Mouse (Mus musculus) left cerebral cortex, postnatal 25 days (tissue): ENCODE measurements around the gene Mlxip. TPM values are rescaled to one million over a fixed set of nuclear protein-coding genes. Genes with fewer than 3 reads are reported as not detected.

Experiments
- DNase-seq, 2 experiments: peaks; one replicate each; pipeline ENCODE4 v3.0.0; 2022; ENCODE audit warnings: low spot score in 2 of 2, mixed read lengths in 1 of 2
- intact Hi-C: fragments of 180-260 bp; cut with DNase I; formaldehyde crosslinking; loops from one replicate; pipeline ENCODE4 v1.15.1; 2025
- total RNA-seq, 2 experiments: library from RNA; stranded (reverse); gene quantifications; 2 replicates each; pipeline ENCODE4 v1.2.3; 2021

Gene Mlxip
- total RNA-seq, 2 experiments from 2014 or later, result 16.3 to 18.0 TPM

DNA sequence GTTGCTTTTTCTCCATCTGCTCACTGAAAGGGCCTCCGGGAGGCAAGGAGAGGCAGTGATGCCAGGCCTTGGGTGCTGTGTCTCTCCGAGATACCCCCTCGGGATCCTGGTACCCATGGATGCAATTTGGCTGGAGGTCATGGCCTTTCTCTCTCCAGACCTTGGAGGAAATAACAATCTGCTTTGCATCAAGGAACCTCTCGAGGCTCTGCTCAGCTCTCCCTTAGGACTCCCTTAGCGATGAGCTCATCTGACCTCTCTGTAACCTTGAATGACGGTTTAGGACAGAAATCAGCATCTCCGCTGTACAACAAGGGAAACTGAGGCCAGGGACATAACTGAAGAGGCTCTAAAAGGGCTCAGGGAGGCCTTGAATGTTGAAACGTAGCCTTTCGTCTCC, 15.9 kb upstream of the Mlxip start:
- DNase-seq, result no peak
- intact Hi-C loops, result loop anchor here (5.0 kb wide), 1 partner anchor 124 kb away; no protein-coding TSS in a partner anchor

DNA sequence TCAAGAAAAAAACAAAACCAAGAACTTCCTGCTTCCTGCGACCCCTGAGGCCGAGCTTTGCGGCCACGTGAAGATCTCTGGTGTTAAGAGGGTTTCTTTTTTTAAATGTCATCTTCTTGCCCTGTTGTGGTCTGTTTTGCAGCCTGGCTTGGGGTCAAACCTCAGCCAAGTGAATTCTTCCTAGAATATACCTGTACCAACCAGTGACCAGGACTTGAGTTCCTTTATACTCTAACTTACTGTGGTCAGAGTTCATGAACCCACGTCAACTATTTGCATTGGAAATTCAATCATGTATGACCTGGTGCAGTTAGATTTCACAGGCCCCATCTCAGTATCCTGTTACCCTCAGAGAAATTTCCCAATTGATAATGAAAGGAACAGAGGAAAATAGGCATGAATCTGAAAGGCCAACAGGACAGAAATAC, 15.1 kb upstream of the Mlxip start:
- intact Hi-C loops, result loop anchor here (5.0 kb wide), 1 partner anchor 123 kb away; no protein-coding TSS in a partner anchor
- DNase-seq, result no peak

DNA sequence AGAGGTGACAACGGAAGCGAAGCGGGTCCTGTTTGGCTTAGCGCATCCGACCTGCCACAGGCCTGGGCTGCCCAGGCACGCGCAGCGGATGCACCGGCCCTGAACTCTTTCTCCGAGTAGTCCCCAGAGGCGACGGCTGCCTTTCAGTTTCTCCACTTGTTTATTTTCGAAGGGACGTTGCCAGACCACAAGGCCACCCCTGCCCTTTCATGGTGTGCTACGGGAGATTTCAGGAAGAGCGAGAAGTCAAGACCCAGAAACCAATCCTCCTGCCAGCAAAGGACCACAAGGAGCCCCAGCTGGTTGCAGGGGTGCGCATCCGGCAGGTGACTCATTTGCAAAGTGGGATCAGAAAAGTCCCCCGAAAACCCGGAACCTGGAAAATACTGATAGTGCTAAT, 12.6 kb upstream of the Mlxip start:
- intact Hi-C loops, result no loop called here
- DNase-seq, result no peak

DNA sequence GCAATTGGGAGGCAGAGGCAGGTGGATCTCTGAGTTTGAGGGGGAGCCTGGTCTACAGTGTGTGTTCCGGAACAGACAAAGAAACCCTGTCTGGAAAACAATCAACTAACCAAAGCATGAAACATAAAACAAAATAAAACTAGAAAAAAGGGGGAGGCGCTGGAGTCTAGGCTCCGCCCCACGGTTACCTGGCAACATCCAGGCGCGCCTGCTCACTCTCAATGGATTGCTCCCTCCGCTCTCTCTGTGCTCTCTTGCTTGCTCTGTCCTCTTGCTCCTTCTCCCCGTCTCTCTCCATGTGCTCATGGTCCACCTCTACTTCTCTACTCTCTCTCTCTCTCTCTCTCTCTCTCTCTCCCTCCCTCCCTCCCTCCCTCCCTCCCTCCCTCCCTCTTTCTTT, 11.9 kb upstream of the Mlxip start:
- DNase-seq, result no peak
- intact Hi-C loops, result no loop called here

DNA sequence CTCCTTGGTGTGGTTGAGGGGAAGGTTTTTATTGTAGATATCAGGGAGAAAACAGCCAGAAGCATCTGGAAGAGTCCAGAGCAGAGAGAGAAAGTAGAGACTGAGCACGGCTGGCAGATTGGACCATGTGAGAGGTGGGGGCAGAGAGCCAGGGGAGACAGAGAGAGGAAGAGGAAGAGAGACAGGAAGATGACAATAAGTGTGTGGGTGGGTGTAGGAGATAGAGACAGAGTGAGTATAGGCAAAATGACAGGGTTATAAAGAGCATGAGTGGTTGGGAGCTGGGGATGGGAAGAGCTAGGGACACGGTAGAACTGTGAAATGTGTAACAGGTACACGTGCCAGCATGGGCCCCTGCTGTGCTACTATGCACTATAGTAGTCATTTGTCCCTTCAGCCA, 6.1 kb upstream of the Mlxip start:
- no peak for DNase-seq
- intact Hi-C loops, result no loop called here

DNA sequence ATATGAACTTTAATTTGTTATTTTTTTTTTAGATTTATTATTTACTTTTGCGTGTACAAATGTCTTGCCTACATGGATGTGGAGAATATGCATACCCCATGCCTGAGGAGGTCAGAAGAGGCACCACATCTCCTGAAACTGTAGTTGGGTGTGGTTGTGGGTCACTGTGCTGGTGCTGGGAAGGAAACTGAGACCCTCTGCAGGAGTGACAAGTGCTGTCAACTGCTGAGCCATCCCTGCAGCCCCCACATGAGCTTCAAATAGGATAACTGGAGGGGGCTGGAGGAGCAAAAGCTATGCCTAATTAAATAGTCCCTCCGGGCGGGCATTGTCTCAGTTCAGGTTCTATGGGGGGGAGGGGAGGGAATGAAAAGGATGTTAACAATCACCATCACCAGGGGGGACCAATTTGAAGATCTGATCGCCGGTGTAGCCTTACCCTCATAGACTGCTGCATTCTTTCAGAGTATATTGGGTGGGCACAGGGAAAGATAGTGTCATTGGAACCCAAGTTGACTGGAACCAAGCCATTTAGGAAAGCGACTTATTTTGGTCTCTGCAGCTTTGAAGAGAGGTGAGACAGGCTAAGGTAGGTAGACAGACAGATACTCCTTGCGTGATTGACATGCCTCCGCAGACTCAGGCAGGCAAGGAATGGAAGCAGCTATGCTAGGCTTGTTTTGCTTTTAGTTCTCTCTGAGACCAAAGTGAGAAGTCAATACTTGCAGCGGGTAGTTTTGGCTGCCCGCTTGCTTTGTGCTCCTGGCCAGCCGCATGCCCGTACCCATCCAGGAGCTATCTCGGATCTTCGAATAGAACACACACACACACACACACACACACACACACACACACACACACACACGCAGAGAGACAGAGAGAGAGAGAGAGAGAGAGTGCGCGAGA, 3.8 kb upstream of the Mlxip start:
- intact Hi-C loops, result no loop called here
- DNase-seq, result no peak

DNA sequence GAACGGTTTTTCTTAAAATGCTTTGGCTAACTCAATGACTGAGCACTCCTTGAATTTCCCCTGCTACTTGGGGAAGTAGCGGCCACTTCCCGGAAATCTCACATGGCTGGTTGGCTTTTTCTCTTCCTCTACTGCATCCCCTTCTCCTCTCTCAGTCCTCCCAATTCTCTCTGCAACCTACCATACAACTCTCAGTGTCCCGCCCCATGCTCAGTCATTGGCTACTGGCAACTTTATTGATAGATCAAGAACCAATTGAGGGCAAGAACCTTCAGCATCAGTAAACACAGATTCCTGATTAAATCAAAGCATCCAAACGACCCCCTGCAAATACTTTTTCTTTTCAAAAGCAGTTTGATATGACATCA, 3.2 kb upstream of the Mlxip start:
- peak; percentile 60 to 71 for DNase-seq
- intact Hi-C loops, result no loop called here

DNA sequence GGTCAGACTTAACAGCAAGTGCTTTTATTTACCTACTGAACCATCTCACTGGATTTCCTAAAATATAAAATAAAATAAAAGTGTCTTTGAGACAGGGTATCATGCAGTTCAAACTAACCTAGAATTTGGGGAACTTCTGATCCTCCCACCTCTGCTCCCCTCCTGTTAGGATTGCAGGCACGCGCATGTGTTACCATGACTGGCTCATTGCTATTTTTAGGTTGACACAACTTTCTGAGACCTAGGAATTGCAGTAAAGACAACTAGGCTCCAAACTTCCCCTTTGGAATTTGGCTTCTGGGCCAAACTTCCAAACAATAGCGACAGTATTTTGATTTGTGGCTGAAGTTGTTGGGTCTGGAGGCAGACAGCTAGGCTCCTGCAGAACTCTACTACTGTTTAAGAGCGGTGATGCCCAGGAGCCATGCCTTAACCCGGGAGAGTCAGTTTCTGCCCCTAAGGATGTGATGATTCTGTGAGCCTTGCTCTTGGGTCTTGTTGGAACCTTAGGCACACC, 754 bp upstream of the Mlxip start:
- intact Hi-C loops, result no loop called here
- no peak for DNase-seq

DNA sequence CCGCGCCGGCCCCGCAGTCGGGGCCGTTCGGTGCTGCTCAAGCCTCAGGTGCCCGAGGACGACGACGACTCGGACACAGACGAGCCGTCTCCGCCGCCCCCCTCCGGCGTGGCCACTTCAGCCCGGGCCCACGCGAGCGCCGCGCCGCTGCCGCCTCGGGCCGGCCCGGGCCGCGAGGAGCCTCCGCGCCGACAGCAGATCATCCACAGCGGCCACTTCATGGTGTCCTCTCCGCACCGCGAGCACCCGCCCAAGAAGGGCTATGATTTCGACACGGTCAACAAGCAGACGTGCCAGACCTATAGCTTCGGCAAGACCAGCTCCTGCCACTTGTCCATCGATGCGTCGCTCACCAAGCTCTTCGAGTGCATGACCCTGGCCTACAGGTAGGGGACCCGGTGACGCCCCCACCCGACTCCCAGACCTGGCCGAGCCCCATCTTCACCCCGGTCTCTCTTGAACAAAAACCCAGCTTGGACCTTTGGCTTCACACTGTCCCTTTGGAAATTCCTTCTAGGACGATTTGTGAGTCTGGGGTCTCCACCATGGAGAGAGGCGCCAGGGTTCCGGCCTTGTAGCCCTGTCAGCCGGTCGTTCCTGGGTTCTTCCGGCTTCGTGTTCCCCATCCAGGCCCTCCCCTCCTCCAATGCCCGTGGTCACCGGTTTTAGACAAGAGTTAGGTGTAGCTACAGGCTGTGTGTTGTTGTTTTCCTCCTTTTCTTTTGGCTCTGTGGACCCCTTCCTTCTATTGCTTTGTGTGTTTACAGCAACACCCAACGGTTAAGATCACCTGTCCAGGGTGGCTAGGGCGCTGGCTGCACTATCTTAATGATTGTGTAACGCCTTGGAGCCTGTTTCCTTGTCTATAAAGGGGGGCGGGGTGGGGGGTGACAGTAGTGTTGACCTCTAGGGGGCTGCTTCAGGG, 621 bp downstream of the Mlxip start:
- intact Hi-C loops, result loop anchor here (5.0 kb wide), 1 partner anchor 37 kb away; no protein-coding TSS in a partner anchor

DNA sequence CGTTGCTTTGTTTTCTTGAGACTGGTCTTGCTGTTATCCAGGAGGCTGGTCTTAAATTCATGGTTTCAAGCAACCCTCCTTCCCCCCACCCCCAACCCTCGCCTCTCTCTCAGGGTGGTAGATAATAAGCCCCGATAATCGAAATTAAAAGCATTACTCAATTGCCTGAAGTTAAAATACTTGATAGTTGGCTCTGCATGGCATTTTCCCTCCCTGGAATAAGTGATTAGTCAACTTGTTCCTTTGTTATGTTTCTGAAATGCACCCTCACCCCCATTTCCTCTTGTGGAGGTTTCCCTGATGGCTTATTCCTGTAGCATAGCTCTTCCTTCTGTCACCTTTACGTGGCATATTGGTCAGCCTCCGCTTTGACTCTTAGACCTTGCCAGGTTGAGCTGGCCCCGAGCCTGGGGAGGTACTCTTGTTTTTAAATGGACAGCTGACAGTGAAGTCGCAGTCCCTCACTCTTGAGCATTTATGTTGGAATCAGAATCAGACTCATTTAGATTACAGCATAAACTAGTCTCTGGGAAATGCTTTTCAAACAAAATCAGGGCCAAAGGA, 2.4 kb downstream of the Mlxip start:
- intact Hi-C loops, result loop anchor here (5.0 kb wide), 1 partner anchor 35 kb away; no protein-coding TSS in a partner anchor

More for the DNA sequence above, 621 bp downstream of the Mlxip start:
- DNase-seq, result no peak

DNA sequence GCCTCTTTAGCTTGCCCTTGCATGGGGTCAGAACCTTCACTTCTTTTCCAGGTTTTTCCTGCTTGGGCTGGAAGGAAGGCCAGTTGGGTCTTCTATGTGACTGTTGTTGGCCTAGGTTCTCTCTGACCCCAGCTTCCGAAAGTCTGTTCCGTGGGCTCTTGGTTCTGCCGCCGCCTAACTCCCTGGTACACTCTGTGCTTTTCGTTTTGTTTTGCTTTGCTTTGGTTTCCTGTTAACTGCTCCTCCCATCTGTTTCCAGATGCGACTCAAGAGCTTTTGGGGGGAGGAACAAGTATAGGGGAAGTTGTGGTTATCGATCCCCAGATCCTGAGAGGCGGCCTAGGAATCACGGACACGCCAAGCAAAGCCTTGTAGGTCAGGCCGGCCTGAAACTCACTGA, 3.2 kb downstream of the Mlxip start:
- DNase-seq, result no peak
- intact Hi-C loops, result loop anchor here (5.0 kb wide), 1 partner anchor 35 kb away; no protein-coding TSS in a partner anchor

More for the DNA sequence above, 2.4 kb downstream of the Mlxip start:
- DNase-seq, result no peak

DNA sequence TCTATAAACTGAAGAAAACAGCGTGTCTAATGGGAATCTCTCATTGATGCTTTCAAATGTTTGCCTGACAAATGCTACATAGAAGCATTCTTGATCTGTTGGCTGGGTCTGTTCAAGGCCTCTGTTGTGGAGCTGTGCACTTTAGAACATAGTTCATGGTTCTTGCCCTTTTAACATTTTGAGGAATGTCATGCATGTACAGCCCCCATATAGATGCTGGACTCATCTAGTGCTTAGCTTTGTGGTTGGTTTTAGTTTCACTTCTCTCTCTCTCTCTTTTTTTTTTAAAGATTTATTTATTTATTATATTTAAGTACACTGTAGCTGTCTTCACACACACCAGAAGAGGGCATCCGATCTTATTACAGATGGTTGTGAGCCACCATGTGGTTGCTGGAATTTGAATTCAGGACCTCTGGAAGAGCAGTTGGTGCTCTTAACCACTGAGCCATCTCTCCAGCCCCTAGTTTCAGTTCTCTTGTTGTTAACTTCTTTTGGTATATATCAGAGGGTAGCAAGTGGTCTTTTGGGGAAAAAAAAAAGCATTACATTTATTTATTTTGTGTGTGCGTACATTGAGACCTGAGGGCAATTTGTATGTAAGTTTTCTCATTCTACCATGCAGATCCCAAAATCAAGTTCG, 4.4 kb downstream of the Mlxip start:
- intact Hi-C loops, result loop anchor here (5.0 kb wide), 1 partner anchor 33 kb away; no protein-coding TSS in a partner anchor
- DNase-seq, result no peak

DNA sequence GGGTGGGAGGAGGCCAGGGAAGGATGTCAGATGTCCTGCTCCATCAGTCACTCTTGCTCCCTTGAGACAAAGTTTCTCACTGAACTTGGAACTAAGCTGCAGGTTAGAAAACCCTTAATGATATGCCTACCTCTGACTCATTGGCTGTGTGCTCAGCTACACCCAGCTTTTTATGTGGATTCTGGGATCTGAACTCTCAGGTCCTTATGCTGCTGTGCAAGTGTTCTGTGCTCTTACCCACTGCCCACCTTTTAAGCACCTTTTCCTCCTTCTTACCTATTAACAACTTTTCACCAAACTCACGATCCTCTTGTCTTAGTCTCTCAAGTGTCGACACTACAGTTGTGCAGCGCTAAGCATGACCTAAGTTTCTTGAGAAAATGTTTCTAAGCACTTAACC, 9.9 kb downstream of the Mlxip start:
- intact Hi-C loops, result no loop called here
- DNase-seq, result no peak

DNA sequence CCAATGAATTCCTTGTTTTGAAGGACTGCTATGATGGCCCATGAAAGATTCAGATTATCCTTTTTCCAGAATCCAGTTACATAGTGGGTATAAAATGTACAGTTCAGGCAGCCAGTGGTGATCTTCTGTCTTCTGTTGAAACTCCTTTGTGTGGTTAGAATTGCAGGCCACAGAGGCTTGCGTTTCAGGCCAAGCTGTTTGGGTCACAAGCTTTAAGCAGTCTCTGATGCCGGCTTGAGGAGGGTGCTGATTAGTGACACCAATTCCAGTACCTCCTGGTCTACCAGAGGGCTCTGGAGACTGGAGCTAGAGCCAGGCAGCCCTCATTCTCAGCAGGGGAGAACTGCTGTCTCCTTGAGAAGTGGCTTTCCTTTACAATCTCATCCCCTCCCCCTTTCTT, 12.4 kb downstream of the Mlxip start:
- no peak for DNase-seq
- intact Hi-C loops, result no loop called here

DNA sequence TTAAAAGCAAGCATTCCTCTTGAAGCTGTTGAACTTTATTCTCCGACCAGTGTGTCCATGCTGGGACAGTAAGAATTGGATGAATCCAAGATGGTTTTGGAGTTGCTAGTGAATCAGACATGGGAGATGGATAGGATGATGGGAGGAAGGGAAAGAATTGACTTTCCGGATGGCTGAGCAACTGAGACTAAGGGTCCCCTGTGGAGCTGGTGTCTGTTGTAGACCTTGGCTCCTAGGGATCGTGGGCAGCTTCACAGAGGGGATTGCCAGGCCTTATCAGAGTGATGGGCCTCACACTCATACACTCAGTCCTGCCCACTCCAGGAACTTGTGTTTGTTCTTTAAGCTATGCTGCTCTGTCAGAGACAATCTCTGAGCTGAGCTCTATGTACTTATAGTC, 13.6 kb downstream of the Mlxip start:
- intact Hi-C loops, result no loop called here
- no peak for DNase-seq

DNA sequence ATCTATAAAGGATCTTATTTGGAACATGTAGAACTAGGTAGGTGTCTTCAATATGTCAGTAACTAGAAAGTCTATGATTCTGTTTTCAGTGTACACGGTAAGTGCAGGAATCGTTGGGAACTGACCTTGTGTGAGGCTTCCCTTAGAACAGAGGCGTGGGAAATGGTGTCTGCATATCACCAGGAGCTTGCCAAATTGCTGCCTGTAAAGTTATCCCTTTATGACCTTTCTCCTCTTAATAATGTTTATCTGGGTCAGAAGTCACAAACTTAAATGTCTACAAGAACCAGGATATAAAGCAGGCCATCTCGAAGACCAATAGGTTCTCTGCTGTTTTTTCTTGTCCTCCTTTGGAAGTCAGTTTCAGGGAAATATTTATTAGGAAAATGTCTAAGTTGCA, 17.6 kb downstream of the Mlxip start:
- intact Hi-C loops, result no loop called here

DNA sequence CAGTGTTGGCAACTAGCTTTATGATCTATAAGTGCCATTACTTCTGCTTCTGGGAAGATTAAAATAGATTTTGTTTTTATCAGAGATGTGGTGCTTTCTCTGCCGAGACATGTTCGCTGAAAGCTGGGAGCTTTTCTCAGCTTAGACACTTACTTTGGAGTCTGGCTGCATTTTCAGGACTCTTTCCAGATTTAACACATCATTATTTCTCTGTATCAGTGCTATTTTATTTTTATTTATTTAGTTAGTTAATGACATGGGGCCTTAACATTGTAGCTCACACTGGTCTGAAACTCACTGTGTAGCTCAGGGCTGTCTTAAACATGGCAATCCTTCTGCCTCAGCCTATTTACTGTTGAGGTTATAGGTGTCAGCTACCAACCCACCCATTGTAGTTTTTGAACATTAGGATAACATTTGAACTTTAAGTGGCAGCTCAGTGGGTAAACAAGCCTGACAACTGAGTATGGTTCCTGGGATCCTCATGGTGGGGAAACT, 19.3 kb downstream of the Mlxip start:
- no peak for DNase-seq
- intact Hi-C loops, result no loop called here

More for the DNA sequence above, 17.6 kb downstream of the Mlxip start:
- no peak for DNase-seq

DNA sequence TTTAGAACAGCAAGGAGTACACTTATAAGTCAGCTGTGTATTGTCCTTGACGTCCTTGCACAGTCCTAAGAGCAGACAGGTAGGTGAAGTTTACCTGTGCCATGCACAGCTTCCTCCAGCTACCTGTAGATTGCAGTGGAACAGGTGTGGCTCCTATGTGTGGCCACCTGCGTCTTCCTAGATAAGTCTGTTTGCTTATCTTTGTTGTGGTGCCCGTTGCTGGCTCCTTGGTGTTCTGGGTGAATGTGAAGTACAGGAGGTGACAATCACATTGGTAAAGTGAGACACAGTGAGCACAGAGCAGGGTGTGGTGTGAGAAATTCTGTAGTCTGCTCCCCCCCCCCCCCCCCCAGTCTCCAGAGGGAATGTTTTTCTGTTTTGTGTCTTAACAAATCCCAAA, 21.6 kb downstream of the Mlxip start:
- DNase-seq, result no peak
- intact Hi-C loops, result no loop called here
